Mouse (Mus musculus) kidney, embryonic 16.5 days (tissue): Measurements from ENCODE around the gene Mfsd12. TPM values are rescaled to one million over a fixed set of nuclear protein-coding genes. Genes with fewer than 3 reads are reported as not detected.

Source experiments
- ATAC-seq: fragments of 200-750 bp; cut with Nextera tagmentation; 2 replicates; pipeline ENCODE4 v1.8.0; 2017; ENCODE audit warnings: moderate TSS enrichment; ENCODE audit not compliant: low FRiP score, low TSS enrichment
- H3K27ac ChIP-seq: fragments of 300-500 bp; sonication (generic); 2 replicates; pipeline ENCODE4 v1.5.1; 2014; ENCODE audit warnings: low read length
- H3K27me3 ChIP-seq: fragments of 300-500 bp; sonication (generic); 2 replicates; pipeline ENCODE4 v1.6.1; 2014; ENCODE audit warnings: low read length, control low read depth, mixed read lengths; ENCODE audit not compliant: insufficient read depth
- H3K36me3 ChIP-seq: fragments of 300-500 bp; sonication (generic); 2 replicates; pipeline ENCODE4 v1.6.1; 2014; ENCODE audit warnings: low read length, control low read depth, mixed read lengths; ENCODE audit not compliant: insufficient read depth
- H3K4me1 ChIP-seq: fragments of 300-500 bp; sonication (generic); 2 replicates; pipeline ENCODE4 v1.6.1; 2014; ENCODE audit warnings: low read length, control low read depth, mixed read lengths; ENCODE audit not compliant: insufficient read depth
- H3K4me2 ChIP-seq: fragments of 300-500 bp; sonication (generic); replicated peaks from 2 replicates; pipeline ENCODE4 v1.6.1; 2014; ENCODE audit warnings: low read depth, low read length
- H3K4me3 ChIP-seq: fragments of 300-500 bp; sonication (generic); 2 replicates; pipeline ENCODE4 v1.5.1; 2014; ENCODE audit warnings: mild to moderate bottlenecking, low read length
- H3K9ac ChIP-seq: fragments of 300-500 bp; sonication (generic); replicated peaks from 2 replicates; pipeline ENCODE4 v1.6.1; 2014; ENCODE audit warnings: low read length
- H3K9me3 ChIP-seq: fragments of 300-500 bp; sonication (generic); 2 replicates; pipeline ENCODE4 v1.6.1; 2016; ENCODE audit warnings: low read length, control low read depth
- WGBS: fragments of 180-500 bp; shearing (Covaris S2); extraction: QIAGEN DNeasy Blood & Tissue Kit; methylation state at CpG from one replicate; pipeline ENCODE4 v1.1.7; 2014; 5-methylcytosine and 5-hydroxymethylcytosine counted together
- polyA plus RNA-seq: library from polyadenylated mRNA; unstranded; fragments of >200 nt; fragmentation: Nextera tagmentation; extraction: Ambion mirVana; gene quantifications from 2 replicates; pipeline ENCODE4 v1.2.1, GENCODE M21; 2015

Gene Mfsd12
- polyA plus RNA-seq, 1 experiment from 2014 or later: 12.5 TPM

DNA sequence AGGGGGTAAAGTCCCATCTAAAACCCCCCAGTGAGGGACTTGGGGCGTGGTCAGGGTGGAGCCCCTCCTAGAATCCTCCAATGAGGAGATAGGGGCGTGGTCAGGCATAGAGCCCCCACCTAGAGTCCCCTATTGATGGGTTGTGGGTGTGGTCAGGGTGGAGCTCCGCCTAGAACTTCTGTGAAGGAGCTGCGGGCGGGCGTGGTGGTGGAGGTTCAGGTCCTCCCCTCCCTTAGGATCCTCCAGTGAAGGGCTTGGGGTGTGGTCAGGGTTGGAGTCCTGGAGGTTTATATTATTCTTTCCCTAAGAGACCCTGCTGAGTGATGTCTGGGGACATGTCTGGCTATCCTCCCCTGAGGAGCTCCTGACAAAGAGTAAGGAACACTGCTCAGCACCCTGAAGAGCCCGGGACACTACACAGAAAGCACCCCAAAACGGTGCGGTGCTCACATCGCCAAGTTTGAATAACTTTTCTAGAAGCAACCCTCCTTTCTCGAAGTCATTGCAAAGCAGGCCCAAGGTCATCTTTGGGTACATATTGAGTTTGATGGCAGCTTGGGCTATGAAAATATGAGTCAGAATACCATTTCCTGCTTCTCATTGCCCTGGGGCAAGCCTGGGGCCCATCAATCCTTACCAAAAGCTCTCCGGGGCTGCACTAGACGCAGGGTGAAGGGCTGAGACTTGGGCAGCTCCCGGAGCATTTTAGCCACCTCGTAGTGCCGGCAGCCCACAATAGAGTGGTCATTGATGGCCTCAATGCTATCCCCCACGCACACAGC lies 16.5 kb upstream of the Mfsd12 start:
- Histone ChIP-seq H3K4me2 (no peak overlapping the region), H3K9ac (no peak overlapping the region), H3K27ac (no peak overlapping the region), H3K9me3 (no peaks in the 10 kb centered on the region), H3K27me3 (peaks cover 37% of the 10 kb centered on the region), H3K36me3 (no peaks in the 10 kb centered on the region), H3K4me1 (peaks cover 15% of the 10 kb centered on the region), H3K4me3 (no peak overlapping the region)
- WGBS: 41% methylated on average over 17 of the region's 17 CpGs
- no peak for ATAC-seq

DNA sequence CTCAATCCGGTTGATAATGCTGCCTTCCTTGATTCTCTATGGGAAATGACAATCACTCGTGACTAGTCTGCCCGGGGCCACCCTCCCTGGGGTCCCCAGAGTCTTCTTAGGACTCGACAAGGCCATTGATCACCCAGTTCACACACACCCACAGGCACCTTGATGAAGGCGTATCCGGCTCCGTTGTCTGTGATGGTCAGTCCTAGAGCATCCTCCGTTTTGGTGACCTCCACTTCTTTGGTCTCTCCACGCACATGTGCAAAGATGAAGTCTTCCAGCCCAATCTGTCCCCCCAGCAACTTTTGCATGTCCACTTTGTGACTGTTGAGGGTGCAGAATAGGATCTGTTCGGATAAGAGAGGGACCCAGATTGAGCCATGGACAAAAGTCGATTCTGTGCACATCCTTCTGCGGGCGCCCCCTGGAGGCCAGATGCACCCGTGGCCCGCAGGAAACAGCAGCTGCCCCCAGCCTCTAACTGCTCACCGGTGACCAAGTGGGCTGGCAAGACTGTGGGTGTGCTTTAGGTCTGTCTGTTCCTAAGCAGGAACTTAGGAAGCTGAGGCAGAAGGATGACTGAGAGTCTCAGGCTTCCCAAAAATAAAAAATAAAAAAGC lies 15.8 kb upstream of the Mfsd12 start:
- Histone ChIP-seq H3K4me3 (no peak overlapping the region), H3K4me2 (no peak overlapping the region), H3K9ac (no peak overlapping the region), H3K4me1 (peaks cover 10% of the 10 kb centered on the region), H3K36me3 (no peaks in the 10 kb centered on the region), H3K27me3 (peaks cover 37% of the 10 kb centered on the region), H3K9me3 (no peaks in the 10 kb centered on the region), H3K27ac (no peak overlapping the region)
- WGBS: 36% methylated on average over 16 of the region's 16 CpGs
- no peak for ATAC-seq

DNA sequence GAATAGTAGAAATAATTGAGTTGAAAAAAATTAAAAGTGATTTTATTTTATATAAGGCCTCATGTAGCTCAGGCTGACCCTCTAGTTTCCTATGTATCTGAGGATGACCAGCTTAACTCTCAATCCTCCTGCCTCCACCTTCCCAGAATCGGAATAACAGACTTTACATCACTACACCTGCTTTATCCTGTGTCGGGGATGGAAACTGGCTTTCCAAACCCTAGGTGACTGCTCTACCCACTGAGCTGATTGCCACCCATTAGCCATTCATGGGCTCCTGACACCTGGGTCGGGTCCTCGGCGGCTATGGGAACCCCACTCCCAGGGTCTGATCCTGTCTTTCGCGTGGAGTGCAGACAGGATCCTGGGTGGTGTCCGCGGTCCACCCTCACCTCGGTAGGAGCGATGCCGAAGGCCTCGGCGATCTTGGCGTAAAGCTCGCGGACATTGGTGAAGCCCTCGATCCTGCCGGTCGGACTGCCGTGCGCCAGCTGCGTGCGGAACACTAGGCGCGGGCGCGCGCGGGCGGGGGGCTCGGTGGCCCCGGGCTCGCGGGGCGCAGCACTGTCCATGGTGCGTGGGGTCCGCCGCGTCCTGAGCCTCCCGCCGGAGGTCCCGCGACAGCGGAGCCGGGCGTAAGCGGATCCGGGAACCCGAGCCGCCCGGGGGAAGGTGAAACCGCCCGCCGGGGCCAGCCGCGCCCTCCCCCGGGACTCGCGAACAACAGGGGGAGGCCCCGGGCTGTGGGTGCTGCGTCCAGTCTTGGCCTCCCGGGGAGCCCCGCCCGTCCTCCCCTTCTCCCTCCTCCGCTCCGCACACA lies 14.4 kb upstream of the Mfsd12 start, which contains the start of gene Gipc3:
Gipc3 (minus strand) TSS at position 581 of the 820 bp plus-strand sequence.
- H3K4me3 ChIP-seq: peak within 1 kb of the TSS; percentile 54
- H3K27ac ChIP-seq: no peak within 1 kb of the TSS
- no peak for ATAC-seq
- peak within 1 kb of the TSS; percentile 83 for H3K4me2 ChIP-seq
- H3K4me1 ChIP-seq: peaks cover 20% of the 10 kb centered on the region
- H3K36me3 ChIP-seq: peaks cover 3% of the 10 kb centered on the region; the same call in 1 of the 2 replicates
- H3K9me3 ChIP-seq: no peaks in the 10 kb centered on the region
- H3K9ac ChIP-seq: peak within 1 kb of the TSS; percentile 69
- WGBS: 2% methylated on average over 62 of the region's 67 CpGs
- peaks cover 37% of the 10 kb centered on the region for H3K27me3 ChIP-seq

GRCm38 (mm10) chr10:81344421-81345161 lies 12.7 kb upstream of the Mfsd12 start:
- no peak for ATAC-seq
- H3K27me3 ChIP-seq: peaks cover 37% of the 10 kb centered on the region
- peaks cover 7% of the 10 kb centered on the region; the same call in 1 of the 2 replicates for H3K36me3 ChIP-seq
- peaks cover 28% of the 10 kb centered on the region for H3K4me1 ChIP-seq
- H3K9me3 ChIP-seq: no peaks in the 10 kb centered on the region
- no peak overlapping the region for H3K4me2 ChIP-seq
- H3K27ac ChIP-seq: no peak overlapping the region
- H3K9ac ChIP-seq: no peak overlapping the region
- H3K4me3 ChIP-seq: no peak overlapping the region
- WGBS: 49% methylated on average over 8 of the region's 8 CpGs

- Histone ChIP-seq H3K9ac (no peak overlapping the region), H3K4me2 (no peak overlapping the region), H3K27me3 (peaks cover 37% of the 10 kb centered on the region), H3K4me1 (peaks cover 32% of the 10 kb centered on the region), H3K27ac (no peak overlapping the region), H3K36me3 (peaks cover 7% of the 10 kb centered on the region; the same call in 1 of the 2 replicates), H3K9me3 (no peaks in the 10 kb centered on the region), H3K4me3 (no peak overlapping the region)
- ATAC-seq: no peak
- 68% methylated on average over 4 of the region's 4 CpGs for WGBS
These were observed 12.1 kb upstream of the Mfsd12 start for GRCm38 (mm10) chr10:81345162-81345534.

DNA sequence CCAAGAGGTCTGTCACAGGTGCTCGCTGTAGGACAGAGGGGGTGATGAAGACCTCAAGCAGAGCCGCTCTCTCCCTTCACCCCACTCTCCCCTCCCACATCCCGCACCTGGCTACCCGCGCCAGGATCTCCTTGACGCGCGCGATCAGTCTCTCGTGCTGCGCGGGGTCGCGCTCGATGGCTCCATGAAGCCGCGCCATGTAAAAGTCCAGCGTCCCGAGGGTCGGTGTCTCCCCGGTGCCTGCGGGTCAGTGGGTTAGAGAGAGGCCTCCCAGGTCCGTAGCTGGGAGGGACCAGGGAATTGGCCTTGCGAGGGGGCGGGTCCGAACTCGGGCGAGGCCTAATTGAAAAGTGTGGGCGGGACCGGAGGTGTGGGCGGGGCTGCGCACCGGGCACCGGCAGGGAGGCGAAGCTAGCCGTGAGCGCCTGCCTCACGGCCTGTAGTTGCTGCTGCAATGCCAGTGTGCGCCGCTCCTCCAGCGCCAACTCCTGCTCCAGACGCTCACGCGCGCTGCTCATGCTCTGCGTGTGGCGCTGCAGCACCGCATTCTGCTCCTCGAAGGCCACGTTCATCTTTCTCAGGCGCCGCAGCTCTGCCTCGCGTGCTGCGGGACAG lies 10.7 kb upstream of the Mfsd12 start:
- peak overlapping the region; percentile 73 for H3K4me2 ChIP-seq
- WGBS: 8% methylated on average over 54 of the region's 55 CpGs
- peaks cover 7% of the 10 kb centered on the region; the same call in 1 of the 2 replicates for H3K36me3 ChIP-seq
- H3K4me1 ChIP-seq: peaks cover 39% of the 10 kb centered on the region
- H3K9me3 ChIP-seq: no peaks in the 10 kb centered on the region
- peak overlapping the region; percentile 61 for H3K27ac ChIP-seq
- H3K9ac ChIP-seq: peak overlapping the region; percentile 61
- peak overlapping the region; percentile 42 for H3K4me3 ChIP-seq
- H3K27me3 ChIP-seq: peaks cover 30% of the 10 kb centered on the region
- peak; percentile 8; the same call in 1 of the 2 replicates for ATAC-seq

DNA sequence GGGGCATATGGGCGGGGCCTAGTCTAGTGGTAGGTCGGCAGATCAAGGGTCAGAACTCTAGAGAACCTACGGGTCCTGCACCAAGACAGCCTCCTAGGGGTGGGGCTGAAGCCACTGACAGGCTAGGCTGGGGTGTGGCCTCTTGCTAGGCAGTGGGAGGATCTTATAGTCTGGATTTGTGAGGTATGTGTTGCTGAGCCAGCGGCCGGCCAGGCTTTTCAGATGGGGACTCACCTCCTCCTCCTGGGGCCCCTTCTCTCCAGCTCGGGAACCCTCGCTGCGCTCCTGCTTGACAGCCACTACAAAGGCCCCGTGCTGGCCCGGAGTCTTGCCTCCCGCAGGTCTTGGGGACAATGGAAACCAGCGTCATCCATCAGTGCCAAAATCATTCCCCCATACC lies 8.1 kb upstream of the Mfsd12 start:
- Histone ChIP-seq H3K9ac (peak overlapping the region; percentile 97), H3K27me3 (peaks cover 6% of the 10 kb centered on the region; the same call in 1 of the 2 replicates), H3K36me3 (peaks cover 7% of the 10 kb centered on the region; the same call in 1 of the 2 replicates), H3K4me2 (peak overlapping the region; percentile 90), H3K27ac (0 out of 2 replicates have a peak overlapping the region, but pooled peaks have one; percentile 81), H3K4me3 (peak overlapping the region; percentile 88), H3K4me1 (peaks cover 33% of the 10 kb centered on the region), H3K9me3 (no peaks in the 10 kb centered on the region)
- WGBS: 6% methylated on average over 12 of the region's 12 CpGs
- no peak for ATAC-seq

DNA sequence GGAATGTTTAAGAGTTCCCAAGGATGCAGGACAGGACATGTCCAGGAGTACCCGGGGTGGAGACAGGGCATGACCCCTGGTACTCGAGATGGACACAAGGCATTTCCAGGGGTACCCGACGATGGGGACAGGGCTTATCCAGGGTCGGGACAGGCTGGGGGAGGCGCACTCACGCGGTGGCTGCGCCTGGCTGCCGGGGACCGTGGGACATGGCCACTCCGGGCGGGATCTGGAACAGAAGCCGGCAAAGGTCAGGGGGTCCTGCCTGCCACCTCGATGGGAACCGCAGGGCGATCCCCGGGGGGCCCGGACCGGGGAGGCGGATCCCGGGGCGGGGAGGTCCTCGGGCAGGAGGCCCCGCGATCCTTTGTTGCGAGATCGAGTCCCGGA lies 7.3 kb upstream of the Mfsd12 start:
- WGBS: under 1% methylated on average over 25 of the region's 29 CpGs
- no peaks in the 10 kb centered on the region for H3K27me3 ChIP-seq
- peaks cover 7% of the 10 kb centered on the region; the same call in 1 of the 2 replicates for H3K36me3 ChIP-seq
- H3K9ac ChIP-seq: peak overlapping the region; percentile 97
- H3K4me2 ChIP-seq: peak overlapping the region; percentile 90
- ATAC-seq: peak; percentile 12
- peaks cover 33% of the 10 kb centered on the region for H3K4me1 ChIP-seq
- peak overlapping the region; percentile 88 for H3K4me3 ChIP-seq
- H3K27ac ChIP-seq: peak overlapping the region; percentile 81
- H3K9me3 ChIP-seq: no peaks in the 10 kb centered on the region
